Mouse (Mus musculus) macrophage (primary cell): ENCODE measurements around the gene Lca5l. TPM values are rescaled to one million over a fixed set of nuclear protein-coding genes. Genes with fewer than 3 reads are reported as not detected.
A peak's percentile ranks its signal among the peaks of the same experiment; 100 is the strongest.
"Not testable (repeated sequence)": the region's sequence is repeated elsewhere in the genome, so short reads cannot be mapped to it uniquely, and the experiment has no call there.

Experiments used
- H3K27ac ChIP-seq: fragments of 350-480 bp; formaldehyde crosslinking; 2 replicates; pipeline ENCODE4 v1.9.0; 2021
- H3K36me3 ChIP-seq: fragments of 350-480 bp; formaldehyde crosslinking; 2 replicates; pipeline ENCODE4 v1.9.0; 2021; ENCODE audit errors: inconsistent target
- H3K4me3 ChIP-seq: fragments of 350-480 bp; formaldehyde crosslinking; 2 replicates; pipeline ENCODE4 v1.9.0; 2021; ENCODE audit errors: inconsistent target
- H3K79me2 ChIP-seq: fragments of 350-480 bp; formaldehyde crosslinking; 2 replicates; pipeline ENCODE4 v1.9.0; 2021; ENCODE audit errors: inconsistent target
- WGBS: methylation state at CpG from one replicate; pipeline ENCODE4 v1.1.7; 2026; ENCODE audit warnings: inconsistent platforms; ENCODE audit not compliant: missing documents; 5-methylcytosine and 5-hydroxymethylcytosine counted together
- polyA plus RNA-seq: library from polyadenylated mRNA; stranded (reverse); fragments of 250-400 nt; gene quantifications from 3 replicates; pipeline ENCODE4 v1.2.4, GENCODE M21; 2018; ENCODE audit warnings: inconsistent platforms

Lca5l gene
- polyA plus RNA-seq, 1 experiment from 2014 or later, result not detected

DNA sequence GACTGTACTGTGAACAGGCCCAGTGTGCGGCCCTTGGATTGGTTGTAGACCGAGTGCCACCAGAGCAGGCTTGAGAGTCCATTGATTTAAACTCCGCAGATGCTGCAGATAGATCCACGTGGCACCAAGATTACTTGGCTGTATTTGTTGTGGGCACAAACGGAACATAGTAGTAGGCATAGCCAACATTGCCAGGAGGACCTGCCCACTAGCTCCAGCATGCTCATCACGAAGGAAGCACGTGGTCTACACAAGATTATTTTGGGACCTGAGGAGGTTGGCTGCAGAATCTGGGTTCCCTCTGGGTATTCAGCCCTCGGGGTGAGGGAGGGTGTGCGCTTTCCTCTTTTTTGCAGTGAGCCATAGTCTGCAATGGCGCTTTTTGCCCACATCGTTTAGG lies 34.9 kb downstream of the Lca5l start:
- 82% methylated on average over 11 of the region's 11 CpGs for WGBS
- Histone ChIP-seq H3K79me2 (no peaks in the 10 kb centered on the region), H3K36me3 (no peaks in the 10 kb centered on the region; the same call in 1 of the 2 replicates), H3K27ac (no peak overlapping the region), H3K4me3 (no peak overlapping the region)

DNA sequence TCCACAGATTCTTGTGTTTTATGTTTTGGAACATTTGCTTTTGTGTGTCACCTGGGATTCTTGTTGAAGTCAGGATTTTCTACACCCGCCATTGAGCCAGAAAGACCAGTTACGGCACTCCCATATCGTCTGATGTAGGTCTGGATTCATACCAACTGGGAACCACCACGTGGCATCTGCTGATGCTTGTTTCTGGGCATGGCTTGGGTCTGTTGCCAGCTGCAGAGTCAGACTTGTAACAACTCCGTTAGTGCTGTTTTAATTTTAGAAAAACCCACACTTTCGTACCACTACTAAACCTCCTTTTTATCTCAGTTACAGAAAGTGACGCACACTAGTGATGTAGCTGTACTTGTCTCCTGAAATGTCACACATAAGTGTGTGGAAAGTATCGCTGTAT lies 36.1 kb downstream of the Lca5l start:
- no peak overlapping the region for H3K27ac ChIP-seq
- H3K4me3 ChIP-seq, result no peak overlapping the region
- H3K79me2 ChIP-seq, result peaks cover under 1% of the 10 kb centered on the region; the same call in 1 of the 2 replicates
- no peaks in the 10 kb centered on the region; the same call in 1 of the 2 replicates for H3K36me3 ChIP-seq
- WGBS, result 82% methylated on average over 8 of the region's 8 CpGs

DNA sequence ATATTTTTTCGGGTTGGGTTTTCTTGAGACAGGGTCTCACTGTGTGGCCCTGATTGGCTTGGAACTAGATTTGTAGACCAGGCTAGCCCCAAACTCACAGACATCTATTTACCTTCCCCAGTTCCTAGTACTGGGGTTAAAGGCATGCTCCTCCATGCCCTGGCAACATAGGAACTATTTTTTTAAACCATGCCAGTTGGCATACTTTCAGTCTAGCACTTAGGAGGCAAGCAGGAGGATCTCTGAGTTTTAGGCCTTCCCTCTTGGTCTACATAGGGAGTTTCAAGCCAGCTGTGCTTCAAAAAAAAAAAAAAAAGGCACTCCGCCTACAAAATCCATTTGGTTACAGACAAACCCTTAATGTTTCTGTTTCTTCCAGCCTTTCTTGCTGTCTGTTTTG lies 37.6 kb downstream of the Lca5l start:
- Histone ChIP-seq H3K79me2 (peaks cover 16% of the 10 kb centered on the region), H3K27ac (no peak overlapping the region), H3K36me3 (no peaks in the 10 kb centered on the region; the same call in 1 of the 2 replicates), H3K4me3 (no peak overlapping the region)
- WGBS, result 100% methylated on average over 2 of the region's 2 CpGs

DNA sequence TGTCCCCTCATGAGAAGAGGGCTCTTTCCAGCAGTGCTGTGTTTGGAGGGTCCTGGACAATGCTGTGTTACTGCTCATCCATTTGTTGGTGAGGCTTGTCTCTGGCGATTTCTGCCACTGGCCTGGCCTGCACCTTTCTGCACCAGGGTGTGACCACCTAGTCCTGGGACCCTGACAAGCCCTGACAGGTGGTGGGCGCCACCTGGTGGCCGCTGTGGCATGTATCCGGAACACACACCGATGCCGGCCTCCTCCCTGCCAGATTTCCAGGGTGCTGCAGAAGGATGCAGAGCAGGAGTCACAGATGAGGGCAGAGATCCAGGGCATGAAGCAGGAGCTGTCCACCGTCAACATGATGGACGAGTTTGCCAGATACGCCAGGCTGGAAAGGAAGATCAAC lies 40.5 kb downstream of the Lca5l start:
- no peak overlapping the region for H3K27ac ChIP-seq
- H3K4me3 ChIP-seq, result no peak overlapping the region
- 35% methylated on average over 9 of the region's 9 CpGs for WGBS
- H3K79me2 ChIP-seq, result peaks cover 41% of the 10 kb centered on the region
- H3K36me3 ChIP-seq, result no peaks in the 10 kb centered on the region; the same call in 1 of the 2 replicates

DNA sequence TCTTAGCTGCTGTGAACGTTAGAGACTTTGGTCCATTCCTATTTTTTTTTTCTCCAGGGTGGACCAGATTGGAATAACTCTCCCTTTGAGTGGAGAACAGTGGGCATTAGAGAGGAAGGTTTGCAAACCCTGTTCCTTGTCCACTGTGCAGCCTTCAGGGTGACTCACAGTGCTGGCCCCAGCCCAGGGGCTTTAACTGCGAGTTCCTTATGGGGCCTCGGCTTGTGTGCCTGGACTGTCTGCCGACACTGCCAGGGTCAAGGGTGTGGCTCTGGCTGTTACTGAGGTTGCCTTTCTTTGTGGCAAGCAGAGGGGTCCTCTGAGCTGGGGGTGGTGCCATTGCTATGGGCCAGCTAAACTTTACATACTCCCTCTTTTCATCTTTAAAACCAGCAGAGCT lies 41.1 kb downstream of the Lca5l start:
- no peak overlapping the region for H3K27ac ChIP-seq
- peaks cover 47% of the 10 kb centered on the region for H3K79me2 ChIP-seq
- H3K4me3 ChIP-seq, result no peak overlapping the region
- 78% methylated on average over 4 of the region's 4 CpGs for WGBS
- H3K36me3 ChIP-seq, result no peaks in the 10 kb centered on the region; the same call in 1 of the 2 replicates

DNA sequence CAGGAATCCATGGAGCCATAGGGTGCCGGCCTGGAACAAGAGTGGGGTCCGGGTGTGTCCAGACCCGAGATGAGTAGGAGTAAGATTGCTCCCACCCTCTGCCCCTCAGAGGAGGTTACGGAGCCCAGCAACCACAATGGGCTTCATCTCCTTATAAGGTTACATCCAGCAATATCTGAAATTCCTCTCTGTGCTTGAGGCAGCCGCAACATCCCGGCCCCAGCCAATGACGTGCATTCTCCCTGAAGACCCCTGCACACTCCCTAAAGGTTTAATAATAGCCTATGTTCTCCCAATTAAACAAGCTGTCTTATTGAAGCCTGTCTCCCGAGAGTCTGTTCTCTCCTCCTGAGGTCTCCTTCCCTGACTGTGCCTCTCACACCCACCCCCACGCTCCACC lies 42.8 kb downstream of the Lca5l start:
- Histone ChIP-seq H3K27ac (0 out of 2 replicates have a peak overlapping the region, but pooled peaks have one; percentile 17), H3K4me3 (no peak overlapping the region), H3K36me3 (no peaks in the 10 kb centered on the region), H3K79me2 (peaks cover 52% of the 10 kb centered on the region)
- 87% methylated on average over 9 of the region's 9 CpGs for WGBS

DNA sequence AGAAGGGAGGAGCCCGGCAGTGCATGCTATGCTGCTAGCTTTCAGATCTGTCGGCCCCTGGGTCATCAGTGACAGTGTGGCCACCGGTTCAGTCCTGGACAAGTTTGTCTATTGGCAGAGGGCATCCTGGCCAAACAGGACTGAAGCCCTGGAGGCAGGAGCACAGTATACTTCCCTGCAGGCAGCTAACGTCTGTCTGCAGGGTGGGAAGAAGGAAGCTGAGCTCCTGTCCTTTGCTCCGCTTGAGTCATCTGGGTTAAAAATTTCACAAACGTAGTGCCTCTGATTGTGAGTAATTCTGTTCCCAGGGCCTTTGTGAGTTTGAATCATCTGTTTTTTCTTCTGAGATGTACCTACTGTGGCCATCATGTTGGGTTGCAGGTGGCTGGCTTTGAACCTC lies 43.2 kb downstream of the Lca5l start:
- H3K36me3 ChIP-seq, result no peaks in the 10 kb centered on the region

DNA sequence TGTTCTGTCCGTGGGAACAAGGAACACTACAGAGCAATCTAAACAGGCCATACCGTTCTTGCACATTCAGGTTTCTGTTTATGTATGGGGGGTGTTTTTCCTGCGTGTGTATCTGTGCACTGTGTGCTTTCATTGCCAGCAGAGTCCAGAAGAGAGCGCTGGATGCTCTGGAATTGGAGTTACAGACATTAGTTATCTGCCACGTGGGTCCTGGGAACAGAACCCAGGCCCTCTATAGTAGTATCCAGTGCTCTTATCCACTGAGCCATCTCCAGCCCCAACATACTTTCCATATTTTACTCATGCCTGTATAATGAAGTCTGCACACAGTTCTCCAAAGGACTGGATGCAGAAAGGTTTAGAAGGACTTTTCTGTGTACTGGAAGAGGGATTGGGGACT lies 46.3 kb downstream of the Lca5l start:
- peak overlapping the region; percentile 59 for H3K4me3 ChIP-seq
- H3K79me2 ChIP-seq, result peaks cover 50% of the 10 kb centered on the region
- WGBS, result 2% methylated on average over 5 of the region's 5 CpGs
- no peak overlapping the region for H3K27ac ChIP-seq
- H3K36me3 ChIP-seq, result no peaks in the 10 kb centered on the region

More for the DNA sequence above, 43.2 kb downstream of the Lca5l start:
- 65% methylated on average over 6 of the region's 6 CpGs for WGBS
- Histone ChIP-seq H3K27ac (0 out of 2 replicates have a peak overlapping the region, but pooled peaks have one; percentile 17), H3K4me3 (no peak overlapping the region), H3K79me2 (peaks cover 52% of the 10 kb centered on the region)

DNA sequence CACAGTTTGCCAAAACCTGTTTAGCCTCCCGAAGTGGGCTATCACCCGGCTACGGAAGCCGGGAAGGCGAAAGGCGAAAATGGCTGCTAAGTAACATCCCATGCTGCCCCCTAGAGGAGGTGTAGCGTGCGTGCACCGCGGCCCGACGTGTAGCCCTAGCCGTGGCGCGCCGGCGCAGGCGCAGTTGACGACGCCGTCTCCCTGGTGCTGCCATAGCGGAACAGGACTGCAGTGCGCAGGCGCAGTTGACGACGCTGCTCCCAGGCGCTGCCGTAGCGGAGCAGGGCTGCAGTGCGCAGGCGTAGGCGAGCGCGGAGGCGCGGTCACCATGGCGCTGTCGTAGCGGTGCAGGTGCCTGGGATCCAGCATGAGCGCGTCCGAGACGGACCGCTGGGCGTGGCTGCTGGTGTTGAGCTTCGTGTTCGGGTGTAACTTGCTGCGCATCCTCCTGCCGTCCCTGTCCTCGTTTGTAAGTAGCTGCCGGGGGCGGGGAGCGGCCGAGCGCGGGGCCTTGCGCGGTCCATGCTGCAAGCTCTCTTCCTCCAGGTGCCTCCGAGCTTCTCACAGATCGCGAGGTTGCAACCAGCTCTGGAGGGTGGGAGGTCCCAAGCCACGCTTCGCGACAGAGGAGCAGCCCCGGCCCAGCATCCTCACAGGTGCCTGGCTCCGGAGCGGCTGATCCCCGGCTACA lies 46.8 kb downstream of the Lca5l start, which contains the start of gene Wrb:
Wrb (plus strand) TSS at position 298 of the 691 bp plus-strand sequence.
- Histone ChIP-seq H3K36me3 (no peaks in the 10 kb centered on the region), H3K4me3 (peak within 1 kb of the TSS; percentile 59), H3K27ac (no peak within 1 kb of the TSS), H3K79me2 (peaks cover 45% of the 10 kb centered on the region)
- under 1% methylated on average over 68 of the region's 68 CpGs for WGBS

DNA sequence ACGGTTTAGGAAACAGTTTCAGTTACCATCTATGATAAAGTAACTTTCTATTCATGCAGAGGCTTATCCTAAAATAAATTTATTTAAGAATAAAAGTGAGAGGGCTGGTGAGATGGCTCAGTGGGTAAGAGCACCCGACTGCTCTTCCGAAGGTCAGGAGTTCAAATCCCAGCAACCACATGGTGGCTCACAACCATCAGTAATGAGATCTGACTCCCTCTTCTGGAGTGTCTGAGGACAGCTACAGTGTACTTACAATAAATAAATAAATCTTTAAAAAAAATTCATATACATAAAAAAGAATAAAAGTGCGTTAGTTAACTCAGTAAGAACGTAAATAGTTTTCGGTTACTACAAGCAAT lies 47.3 kb downstream of the Lca5l start:
- not testable (repeated sequence) for H3K4me3 ChIP-seq, H3K36me3 ChIP-seq, H3K27ac ChIP-seq
- H3K79me2 ChIP-seq, result peaks cover 39% of the 10 kb centered on the region
- 25% methylated on average over 4 of the region's 6 CpGs for WGBS

DNA sequence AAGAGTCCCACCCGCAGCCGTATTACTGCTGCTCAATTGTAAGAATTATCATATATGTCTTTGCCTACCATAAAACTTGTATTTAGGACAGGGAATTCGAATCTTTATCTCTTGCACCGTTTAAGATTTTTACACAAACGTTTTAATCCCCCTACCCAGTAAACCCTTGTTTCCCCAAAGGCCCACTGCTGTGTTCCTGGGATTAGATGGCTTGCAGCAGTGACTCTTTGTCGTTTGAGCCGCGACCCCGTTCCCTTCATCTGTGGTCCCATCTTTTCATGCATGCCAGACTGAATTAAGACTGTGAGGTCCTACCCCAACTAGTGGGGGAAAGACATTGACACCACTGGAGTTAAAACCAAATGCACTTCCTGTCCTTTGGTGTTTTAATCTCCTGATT lies 63.6 kb downstream of the Lca5l start:
- no peaks in the 10 kb centered on the region for H3K79me2 ChIP-seq
- peak overlapping the region; percentile 51 for H3K4me3 ChIP-seq
- H3K36me3 ChIP-seq, result peaks cover 13% of the 10 kb centered on the region
- peak overlapping the region; percentile 33 for H3K27ac ChIP-seq
- 13% methylated on average over 9 of the region's 9 CpGs for WGBS

DNA sequence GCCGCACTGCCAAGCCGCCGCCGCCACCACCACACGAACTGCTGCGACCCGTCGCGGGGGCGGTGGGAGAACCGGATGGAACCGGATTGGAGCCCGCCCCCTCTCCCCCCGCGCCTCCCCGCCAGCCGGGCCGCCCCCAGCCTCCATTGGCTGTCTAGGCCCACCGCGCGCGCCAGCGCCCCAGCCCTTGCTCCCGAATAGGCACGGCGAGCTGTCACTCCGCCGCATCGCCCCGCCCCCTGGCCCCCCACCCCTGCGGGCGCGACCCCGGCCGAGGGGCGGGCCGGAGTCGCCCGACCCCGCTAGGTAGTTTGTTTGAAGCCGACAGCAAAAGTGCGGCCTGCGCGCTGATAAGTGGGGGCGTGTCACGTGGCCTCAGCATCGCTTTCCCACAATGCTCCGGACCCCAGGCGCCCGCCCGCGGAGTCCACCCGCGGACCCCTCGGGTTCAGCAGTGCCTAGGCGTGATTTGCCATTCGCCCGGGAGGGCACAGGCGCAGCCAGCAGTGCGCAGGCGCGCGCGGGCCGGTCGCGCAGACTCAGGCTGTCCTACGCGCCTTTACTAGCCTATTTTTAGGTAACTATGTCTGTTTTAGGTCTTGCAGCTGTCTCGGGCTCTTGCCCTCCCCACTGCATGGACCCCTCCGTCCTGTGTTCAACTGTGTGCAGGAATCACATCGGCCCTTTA lies 64.3 kb downstream of the Lca5l start, which contains the start of gene Hmgn1:
Hmgn1 (minus strand) TSS at position 73 of the 688 bp plus-strand sequence.
- H3K4me3 ChIP-seq, result peak within 1 kb of the TSS; percentile 51
- WGBS, result under 1% methylated on average over 57 of the region's 72 CpGs
- no peaks in the 10 kb centered on the region for H3K79me2 ChIP-seq
- peak within 1 kb of the TSS; percentile 33 for H3K27ac ChIP-seq
- peaks cover 16% of the 10 kb centered on the region for H3K36me3 ChIP-seq

DNA sequence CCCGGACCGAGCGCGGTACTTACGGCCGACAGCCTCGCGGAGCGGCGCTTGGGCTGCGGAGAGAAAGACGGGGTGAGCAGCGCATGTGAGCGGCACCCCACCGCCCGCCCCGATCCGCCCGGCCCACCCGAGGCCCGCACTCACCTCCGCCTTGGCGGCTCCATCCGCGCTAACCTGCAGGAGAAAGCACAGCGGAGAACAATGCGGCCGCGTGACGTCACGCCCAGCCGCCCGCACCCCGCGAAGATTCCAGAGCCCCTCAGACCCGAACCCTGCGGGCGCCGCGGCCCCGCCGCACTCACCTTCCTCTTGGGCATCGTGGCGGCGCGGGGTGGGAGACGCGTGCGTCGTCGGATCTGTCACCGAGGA lies 64.8 kb downstream of the Lca5l start:
- Histone ChIP-seq H3K79me2 (no peaks in the 10 kb centered on the region), H3K27ac (no peak overlapping the region), H3K36me3 (peaks cover 21% of the 10 kb centered on the region), H3K4me3 (peak overlapping the region; percentile 40; the same call in 1 of the 2 replicates)
- WGBS, result 1% methylated on average over 33 of the region's 52 CpGs

DNA sequence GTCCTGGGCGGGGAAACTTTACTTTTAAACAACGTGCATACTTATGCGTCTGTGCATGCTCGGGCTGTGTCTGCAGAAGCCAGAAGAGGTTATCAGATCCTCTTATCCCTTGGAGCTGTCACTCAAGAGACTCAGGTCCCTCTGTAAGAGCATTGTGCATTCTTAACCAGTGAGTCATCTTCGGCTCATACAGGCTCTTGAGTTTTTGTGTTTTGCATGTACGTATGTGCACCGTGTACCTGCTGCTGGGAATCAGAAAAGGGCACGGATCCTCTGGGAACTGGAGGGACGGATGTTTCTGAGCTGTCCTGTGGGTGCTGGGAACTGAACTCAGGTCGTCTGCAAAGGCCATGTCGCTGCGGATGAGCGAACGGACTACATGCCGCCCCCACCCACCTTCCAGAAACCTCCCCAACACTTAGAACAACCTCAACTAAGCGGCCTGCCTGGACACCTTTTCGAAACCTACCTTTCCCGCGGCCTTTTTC lies 65.3 kb downstream of the Lca5l start:
- H3K4me3 ChIP-seq, result peak overlapping the region; percentile 40
- peaks cover 22% of the 10 kb centered on the region for H3K36me3 ChIP-seq
- 27% methylated on average over 18 of the region's 19 CpGs for WGBS
- no peaks in the 10 kb centered on the region for H3K79me2 ChIP-seq
- no peak overlapping the region for H3K27ac ChIP-seq

DNA sequence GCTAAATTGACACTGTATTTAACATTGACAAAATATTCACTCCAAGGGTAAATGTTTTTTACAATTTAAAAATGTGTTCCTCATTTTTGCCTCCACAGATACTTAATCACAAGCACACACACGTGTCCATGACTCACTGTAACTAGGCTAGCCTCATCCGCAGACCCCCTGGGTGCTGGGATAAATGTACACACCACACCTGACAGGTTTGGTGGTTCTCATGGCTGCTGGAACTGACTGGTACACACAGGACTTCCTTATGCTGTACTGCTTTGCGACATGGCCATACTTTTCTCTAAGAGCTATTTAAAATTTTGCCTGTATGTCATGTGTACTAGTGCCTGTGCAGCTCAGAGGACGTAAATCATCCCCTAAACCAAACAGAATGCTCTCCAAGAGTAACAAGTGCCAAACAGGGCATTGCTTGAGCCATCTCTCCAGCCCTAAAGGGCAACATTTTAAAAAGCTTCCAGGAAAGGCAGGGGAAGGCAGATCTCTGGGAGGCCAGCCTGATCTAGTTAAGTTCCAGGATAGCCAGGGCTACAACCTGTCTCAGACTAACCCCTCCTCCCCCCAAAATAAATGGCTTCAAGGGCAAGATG lies 71.9 kb downstream of the Lca5l start:
- Histone ChIP-seq H3K27ac (no peak overlapping the region), H3K4me3 (no peak overlapping the region), H3K79me2 (no peaks in the 10 kb centered on the region), H3K36me3 (peaks cover 22% of the 10 kb centered on the region)
- 73% methylated on average over 4 of the region's 4 CpGs for WGBS
